Mouse (Mus musculus) lung, postnatal 0 days (tissue): ENCODE results near the gene Wwp2.

Experiments
- CTCF ChIP-seq: IDR thresholded peaks from 2 replicates; pipeline ENCODE4 v1.5.1; 2016; ENCODE audit warnings: antibody characterized with exemption, mild to moderate bottlenecking
- EP300 ChIP-seq: IDR thresholded peaks from 2 replicates; pipeline ENCODE4 v1.6.1; 2016; ENCODE audit warnings: antibody characterized with exemption, mild to moderate bottlenecking, control low read depth

DNA sequence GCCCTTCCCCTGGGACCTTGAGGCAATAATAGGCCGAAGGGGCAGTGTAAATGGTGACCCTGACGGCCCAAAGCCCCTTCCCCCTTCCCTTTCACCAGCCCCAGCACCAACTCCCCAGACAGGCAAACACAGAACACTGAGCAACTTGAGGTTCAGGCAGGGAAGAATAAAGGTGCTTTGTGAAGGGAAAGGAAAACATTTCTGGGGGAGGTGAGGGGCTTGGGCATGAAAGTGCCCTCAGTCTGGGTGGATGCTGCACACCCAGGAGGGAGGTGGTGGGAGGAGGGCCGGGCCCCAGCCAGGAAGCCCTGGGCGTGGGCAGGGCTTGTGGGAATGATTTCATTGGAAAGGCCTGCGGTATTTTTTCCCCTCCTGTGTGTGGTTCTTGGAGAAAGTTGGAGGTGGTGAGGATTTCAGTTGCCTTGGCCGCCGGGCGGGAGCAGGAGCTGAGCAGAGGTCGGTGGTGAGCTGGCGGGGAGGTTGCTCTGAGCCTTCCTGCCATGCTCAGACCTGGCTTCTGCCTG is 108.5 kb downstream of the Wwp2 start:
- TF ChIP-seq EP300, result no peak
- no peak for TF ChIP-seq CTCF
